Mouse (Mus musculus) thymus, postnatal 14 days (tissue): Measurements from ENCODE around the gene Olfr411.

Experiments
- DNase-seq: peaks from one replicate; pipeline ENCODE4 v3.0.0; 2021

The Olfr411 gene

GRCm38 (mm10) chr11:74352550-74352949, at the start of gene Olfr411:
Olfr411 (minus strand) TSS chr11:74352650.
- no peak for DNase-seq

GRCm38 (mm10) chr11:74402126-74402525, 49.7 kb upstream of the Olfr411 start:
- DNase-seq: peak; percentile 51

GRCm38 (mm10) chr11:74395583-74395982, 43.1 kb upstream of the Olfr411 start:
- DNase-seq: no peak

- DNase-seq: no peak
Measured at GRCm38 (mm10) chr11:74393489-74393888, 41.0 kb upstream of the Olfr411 start.

- no peak for DNase-seq
Measured at GRCm38 (mm10) chr11:74392903-74393302, 40.5 kb upstream of the Olfr411 start.

- DNase-seq: no peak
Measured at GRCm38 (mm10) chr11:74391899-74392298, 39.4 kb upstream of the Olfr411 start.

GRCm38 (mm10) chr11:74387203-74387602, 34.8 kb upstream of the Olfr411 start:
- DNase-seq: no peak

GRCm38 (mm10) chr11:74385674-74386073, 33.2 kb upstream of the Olfr411 start:
- DNase-seq: no peak

GRCm38 (mm10) chr11:74379166-74379873, 26.9 kb upstream of the Olfr411 start:
- DNase-seq: no peak

GRCm38 (mm10) chr11:74376847-74377246, 24.4 kb upstream of the Olfr411 start:
- peak; percentile 48 for DNase-seq

GRCm38 (mm10) chr11:74371393-74372100, 19.1 kb upstream of the Olfr411 start:
- DNase-seq: peak; percentile 53

GRCm38 (mm10) chr11:74361769-74362168, 9.3 kb upstream of the Olfr411 start, which contains the start of gene Olfr412:
Olfr412 (plus strand) TSS chr11:74362069.
- DNase-seq: no peak

- DNase-seq: no peak
Measured at GRCm38 (mm10) chr11:74337931-74338330, 14.5 kb downstream of the Olfr411 start, which contains the start of gene Olfr410. Olfr410 (minus strand) TSS chr11:74338031.

GRCm38 (mm10) chr11:74328781-74329180, 23.7 kb downstream of the Olfr411 start:
- no peak for DNase-seq

GRCm38 (mm10) chr11:74326044-74326443, 26.4 kb downstream of the Olfr411 start:
- no peak for DNase-seq
